14 mouse cellular contexts compared by ENCODE assay signal in genomic region chr5:123439941-123440340, GRCm38 (mm10). TPM values are rescaled to one million over a fixed set of nuclear protein-coding genes. Genes with fewer than 3 reads are reported as not detected.
A peak's percentile ranks its signal among the peaks of the same experiment; 100 is the strongest.
DNase-seq lines count a peak whose midpoint lies in the region; ATAC-seq and TF ChIP-seq lines count a peak whose summit lies in the region.
"Had no signal": no experiment of that assay in that cellular context is flagged by ENCODE, and none has a peak within 500 bp of the region (broad histone marks: within the 10 kb centered on the region; RNA-seq: fewer than 3 reads in every experiment).

No protein-coding gene starts in this region.

- no peaks in the 10 kb centered on the region for H3K9me3 ChIP-seq in forebrain, embryonic 14.5 days (replicated peaks; ENCODE audit: control insufficient read depth, low read length)
- H3K9me3 ChIP-seq in forebrain, embryonic 10.5 days: no peaks in the 10 kb centered on the region
- no peaks in the 10 kb centered on the region for H3K9me3 ChIP-seq in ES-Bruce4 (replicated peaks; ENCODE audit: control insufficient read depth, insufficient read depth, low read length, poor library complexity, severe bottlenecking)
- no peaks in the 10 kb centered on the region for H3K9me3 ChIP-seq in heart, embryonic 10.5 days
- H3K9me3 ChIP-seq: embryonic facial prominence, embryonic 13.5 days; limb, embryonic 13.5 days; neural tube, embryonic 12.5 days had no signal

- no peaks in the 10 kb centered on the region for H3K4me1 ChIP-seq in forebrain, embryonic 14.5 days (ENCODE audit: control insufficient read depth, insufficient read depth, low read length)
- H3K4me1 ChIP-seq in forebrain, embryonic 10.5 days: peaks cover 11% of the 10 kb centered on the region
- H3K4me1 ChIP-seq in ES-Bruce4 (ENCODE audit: control insufficient read depth, insufficient read depth, low read length): no peaks in the 10 kb centered on the region
- peaks cover 4% of the 10 kb centered on the region; the same call in 1 of the 2 replicates for H3K4me1 ChIP-seq in cortical plate, adult 2 months (ENCODE audit: control insufficient read depth, insufficient read depth, low read length)
- peaks cover 32% of the 10 kb centered on the region for H3K4me1 ChIP-seq in heart, embryonic 10.5 days

- no peak for TF ChIP-seq POLR2A in ES-Bruce4 (IDR thresholded peaks at IDR 0.05; ENCODE audit: insufficient read depth, low read length)
- no peak for TF ChIP-seq POLR2A in cortical plate, adult 2 months (IDR thresholded peaks at IDR 0.05; ENCODE audit: extremely low read depth, insufficient read depth, low read length)

- H3K4me2 ChIP-seq in forebrain, embryonic 14.5 days (ENCODE audit: low read length): no peak overlapping the region
- H3K4me2 ChIP-seq: embryonic facial prominence, embryonic 13.5 days; limb, embryonic 13.5 days; neural tube, embryonic 12.5 days had no signal

- H3K9ac ChIP-seq in forebrain, embryonic 14.5 days (ENCODE audit: low read length): no peak overlapping the region
- no peak overlapping the region for H3K9ac ChIP-seq in ES-Bruce4 (ENCODE audit: low read depth, poor library complexity, severe bottlenecking)
- H3K9ac ChIP-seq: embryonic facial prominence, embryonic 13.5 days; limb, embryonic 13.5 days; neural tube, embryonic 12.5 days had no signal

- 86% methylated on average over 4 of the region's 4 CpGs for WGBS in forebrain, embryonic 14.5 days
- 86% methylated on average over 4 of the region's 4 CpGs for WGBS in forebrain, embryonic 10.5 days
- WGBS in heart, embryonic 10.5 days: 78% methylated on average over 4 of the region's 4 CpGs

- TF ChIP-seq CTCF in ES-Bruce4 (IDR thresholded peaks at IDR 0.05; ENCODE audit: low read depth, low read length): peak; percentile 68
- peak; percentile 33; the same call in 1 of the 2 replicates for TF ChIP-seq CTCF in cortical plate, adult 2 months (IDR thresholded peaks at IDR 0.05; ENCODE audit: extremely low read depth, insufficient read depth, low read length)

- H3K36me3 ChIP-seq in forebrain, embryonic 14.5 days (ENCODE audit: control insufficient read depth, insufficient read depth, low read length): peaks cover 37% of the 10 kb centered on the region
- peaks cover 40% of the 10 kb centered on the region for H3K36me3 ChIP-seq in forebrain, embryonic 10.5 days (replicated peaks)
- H3K36me3 ChIP-seq in ES-Bruce4 (ENCODE audit: control insufficient read depth, insufficient read depth, low read length, poor library complexity, severe bottlenecking): no peaks in the 10 kb centered on the region
- peaks cover 28% of the 10 kb centered on the region for H3K36me3 ChIP-seq in heart, embryonic 10.5 days

- H3K27ac ChIP-seq in forebrain, embryonic 14.5 days (ENCODE audit: low read depth, low read length): no peak overlapping the region
- H3K27ac ChIP-seq in forebrain, embryonic 10.5 days: no peak overlapping the region
- no peak overlapping the region for H3K27ac ChIP-seq in ES-Bruce4 (ENCODE audit: insufficient read depth, low read length)
- H3K27ac ChIP-seq in cortical plate, adult 2 months (ENCODE audit: insufficient read depth, low read length): no peak overlapping the region
- H3K27ac ChIP-seq in heart, embryonic 10.5 days: no peak overlapping the region
- H3K27ac ChIP-seq: embryonic facial prominence, embryonic 13.5 days; limb, embryonic 13.5 days; neural tube, embryonic 12.5 days had no signal

- ATAC-seq in forebrain, embryonic 14.5 days: no peak

- H3K27me3 ChIP-seq in forebrain, embryonic 14.5 days (replicated peaks; ENCODE audit: control insufficient read depth, insufficient read depth, low read length): no peaks in the 10 kb centered on the region
- no peaks in the 10 kb centered on the region for H3K27me3 ChIP-seq in forebrain, embryonic 10.5 days (ENCODE audit: poor library complexity, severe bottlenecking)
- H3K27me3 ChIP-seq in ES-Bruce4 (ENCODE audit: control insufficient read depth, insufficient read depth, low read length, poor library complexity, severe bottlenecking): no peaks in the 10 kb centered on the region
- H3K27me3 ChIP-seq in heart, embryonic 10.5 days (ENCODE audit: insufficient read depth, poor library complexity, severe bottlenecking): no peaks in the 10 kb centered on the region
- H3K27me3 ChIP-seq: embryonic facial prominence, embryonic 13.5 days; limb, embryonic 13.5 days; neural tube, embryonic 12.5 days had no signal

- DNase-seq in forebrain, embryonic 14.5 days (ENCODE audit: low spot score): peak; percentile 39
- no peak for DNase-seq in forebrain, embryonic 10.5 days (ENCODE audit: extremely low spot score, low spot score)
- peak; percentile 12 to 28 for DNase-seq in left cerebral cortex, adult 18-20 months (ENCODE audit: low spot score in 2 of 2)
- DNase-seq in left cerebral cortex, adult 11 months (ENCODE audit: low spot score): no peak
- DNase-seq in yolk sac, embryonic 10.5 days (ENCODE audit: low spot score): no peak
- DNase-seq in heart, embryonic 10.5 days (ENCODE audit: low spot score): no peak

- no peak for TF ChIP-seq EP300 in ES-Bruce4 (IDR thresholded peaks at IDR 0.05; ENCODE audit: insufficient read depth, low read depth, low read length)

- H3K4me3 ChIP-seq in forebrain, embryonic 14.5 days (ENCODE audit: low read depth, low read length): no peak overlapping the region
- no peak overlapping the region for H3K4me3 ChIP-seq in forebrain, embryonic 10.5 days
- H3K4me3 ChIP-seq in ES-Bruce4 (ENCODE audit: low read depth, low read length): no peak overlapping the region
- H3K4me3 ChIP-seq in cortical plate, adult 2 months (ENCODE audit: insufficient read depth, low read length): no peak overlapping the region
- H3K4me3 ChIP-seq in heart, embryonic 10.5 days: no peak overlapping the region
- H3K4me3 ChIP-seq: embryonic facial prominence, embryonic 13.5 days; limb, embryonic 13.5 days; neural tube, embryonic 12.5 days had no signal

RNA-seq across cellular contexts. Expression of gene Mlxip, which starts 45.3 kb away (rescaled TPM):
- 11.5 and 15.2 TPM in 2 replicates for polyA plus RNA-seq in forebrain, embryonic 14.5 days (2014; fragmentation: Nextera tagmentation; extraction: Ambion mirVana)
- polyA plus RNA-seq in forebrain, embryonic 10.5 days (2016; fragmentation: Nextera tagmentation; extraction: Ambion mirVana): 16.7 and 17.9 TPM in 2 replicates
- 10 to 100 TPM; 16.0 to 16.8 TPM for total RNA-seq in left cerebral cortex, adult 18-20 months (2021)
- polyA plus RNA-seq in ES-Bruce4 (2011; ENCODE audit: insufficient read depth, insufficient read length, low read depth, missing spikeins): 22.5 and 23.0 TPM in 2 replicates
- polyA plus RNA-seq in cortical plate, adult 2 months (2012; rRNA removed): 17.5 and 19.6 TPM in 2 replicates
- 13.1 and 17.0 TPM in 2 replicates for polyA plus RNA-seq in heart, embryonic 10.5 days (2016; fragmentation: Nextera tagmentation; extraction: Ambion mirVana)

RNA-seq across cellular contexts. Expression of gene Lrrc43, which starts 49.2 kb away (rescaled TPM):
- polyA plus RNA-seq in forebrain, embryonic 14.5 days (2014; fragmentation: Nextera tagmentation; extraction: Ambion mirVana): 0.31 and 0.48 TPM in 2 replicates
- not detected in 2 replicates for polyA plus RNA-seq in forebrain, embryonic 10.5 days (2016; fragmentation: Nextera tagmentation; extraction: Ambion mirVana)
- total RNA-seq in left cerebral cortex, adult 18-20 months (2021): under 1 TPM; 0.33 to 0.40 TPM
- 0.32 TPM in 1 of 2 replicates, not detected in the other for polyA plus RNA-seq in ES-Bruce4 (2011; ENCODE audit: insufficient read depth, insufficient read length, low read depth, missing spikeins)
- polyA plus RNA-seq in cortical plate, adult 2 months (2012; rRNA removed): 1.1 TPM in 2 replicates
- polyA plus RNA-seq in heart, embryonic 10.5 days (2016; fragmentation: Nextera tagmentation; extraction: Ambion mirVana): not detected in 2 replicates
- total RNA-seq: ES-E14 had no signal
- polyA plus RNA-seq: embryonic facial prominence, embryonic 13.5 days; limb, embryonic 13.5 days; neural tube, embryonic 12.5 days; stomach, embryonic 16.5 days had no signal

RNA-seq across cellular contexts. Expression of gene Il31, which starts 49.3 kb away (rescaled TPM):
- polyA plus RNA-seq in forebrain, embryonic 14.5 days (2014; fragmentation: Nextera tagmentation; extraction: Ambion mirVana): not detected in 2 replicates
- polyA plus RNA-seq in forebrain, embryonic 10.5 days (2016; fragmentation: Nextera tagmentation; extraction: Ambion mirVana): not detected in 2 replicates
- total RNA-seq in left cerebral cortex, adult 18-20 months (2021): not detected
- not detected in 2 replicates for polyA plus RNA-seq in ES-Bruce4 (2011; ENCODE audit: insufficient read depth, insufficient read length, low read depth, missing spikeins)
- not detected in 2 replicates for polyA plus RNA-seq in cortical plate, adult 2 months (2012; rRNA removed)
- not detected in 2 replicates for polyA plus RNA-seq in heart, embryonic 10.5 days (2016; fragmentation: Nextera tagmentation; extraction: Ambion mirVana)
- total RNA-seq: ES-E14 had no signal
- polyA plus RNA-seq: embryonic facial prominence, embryonic 13.5 days; heart, embryonic 16.5 days; limb, embryonic 13.5 days; neural tube, embryonic 12.5 days; stomach, embryonic 16.5 days had no signal

Comparison
In these comparisons a context has a peak if more than half of its experiments do, and no peak if none do; other contexts are left out.
1. DNase-seq: peak in forebrain, embryonic 14.5 days (single experiment) and left cerebral cortex, adult 18-20 months (2 of 2); none in forebrain, embryonic 10.5 days (single experiment), left cerebral cortex, adult 11 months (single experiment), yolk sac, embryonic 10.5 days (single experiment) and heart, embryonic 10.5 days (single experiment).